Mouse (Mus musculus): ENCODE measurements around the gene H2-D1.

H2-D1 gene

DNA sequence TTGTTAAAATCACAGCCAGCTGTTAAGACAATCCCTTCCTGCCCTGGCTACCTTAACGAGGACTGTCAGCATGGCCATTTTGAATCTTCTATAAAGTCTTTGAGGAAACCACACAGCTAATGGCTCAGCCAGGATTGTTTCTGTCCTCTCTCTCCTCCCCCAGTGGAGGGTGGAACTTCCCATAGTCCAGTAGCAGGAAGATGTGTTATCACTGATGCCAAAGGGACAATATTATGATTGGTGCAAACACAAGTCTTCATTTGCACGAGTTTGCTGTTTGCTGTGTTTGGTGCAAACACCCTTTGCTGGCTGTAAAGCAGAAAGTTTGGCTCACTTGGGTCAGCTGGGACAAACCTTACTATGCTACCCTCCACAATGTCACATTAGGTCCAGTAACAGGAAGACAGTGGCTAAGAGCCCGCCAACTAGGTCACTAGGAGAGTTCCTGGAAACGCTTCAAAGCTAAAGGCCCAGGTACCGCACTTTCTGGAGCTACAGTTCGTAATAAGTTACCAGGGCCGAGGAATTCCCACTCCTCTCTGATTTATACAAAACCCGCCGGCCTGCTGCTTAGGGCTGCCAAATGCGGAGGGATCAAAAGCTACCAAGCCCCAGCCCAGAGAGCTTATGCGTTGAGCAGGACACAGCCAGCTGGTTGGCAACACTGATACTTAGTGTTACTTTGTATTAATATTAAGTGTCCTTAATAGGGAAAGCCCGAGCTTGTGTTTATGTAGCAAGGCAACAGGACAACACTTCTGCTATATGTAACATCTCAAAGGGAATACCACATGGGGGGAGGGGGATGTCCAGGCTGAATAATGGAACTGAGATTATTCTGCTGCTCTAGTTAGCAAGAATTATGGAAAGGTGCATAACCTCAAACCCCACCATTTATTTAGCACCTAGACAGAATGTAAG lies 21.9 kb upstream of the H2-D1 start:
- no peak for DNase-seq (ENCODE audit: low spot score in 2 of 2)

DNA sequence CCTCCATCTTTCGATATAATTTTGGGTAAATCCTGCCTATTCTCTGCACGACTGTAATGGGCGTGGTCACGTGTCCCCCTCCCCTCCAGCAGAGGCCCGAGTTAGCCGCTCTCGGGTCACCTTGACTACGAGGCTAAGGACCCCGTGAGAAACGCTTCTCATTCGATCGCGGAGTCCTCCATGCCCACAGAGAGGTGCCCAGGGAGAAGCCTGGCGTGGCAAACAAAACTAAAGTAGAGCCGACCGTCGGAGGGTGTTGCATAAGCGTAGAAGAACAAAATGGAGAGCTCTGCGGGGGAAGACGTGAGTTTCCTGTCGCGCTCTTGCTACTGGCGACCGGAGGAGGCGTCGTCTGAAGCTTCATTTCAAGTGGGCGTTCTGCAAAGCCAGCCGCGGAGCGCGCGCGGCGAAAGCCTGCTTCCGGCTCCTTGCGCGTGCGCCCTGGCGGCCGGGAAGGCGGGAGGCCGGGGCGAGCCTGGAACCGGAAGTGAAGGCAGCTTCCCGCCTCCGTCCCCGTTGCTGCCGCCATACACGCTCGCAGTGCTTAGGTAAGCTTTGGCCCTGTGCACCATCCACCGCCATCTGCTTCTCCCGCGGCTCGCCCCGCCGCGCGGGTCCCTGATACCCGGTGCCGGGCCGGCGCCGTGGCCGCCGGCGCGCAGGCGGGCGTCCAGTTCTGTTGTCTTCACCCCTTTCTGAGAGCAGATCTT lies 21.1 kb upstream of the H2-D1 start, which contains the start of gene Ddx39b:
TSS of gene Ddx39b (plus strand) at position 442 of the 710 bp plus-strand sequence.
- peak; percentile 95 to 97 for DNase-seq (ENCODE audit: low spot score in 2 of 2)

DNA sequence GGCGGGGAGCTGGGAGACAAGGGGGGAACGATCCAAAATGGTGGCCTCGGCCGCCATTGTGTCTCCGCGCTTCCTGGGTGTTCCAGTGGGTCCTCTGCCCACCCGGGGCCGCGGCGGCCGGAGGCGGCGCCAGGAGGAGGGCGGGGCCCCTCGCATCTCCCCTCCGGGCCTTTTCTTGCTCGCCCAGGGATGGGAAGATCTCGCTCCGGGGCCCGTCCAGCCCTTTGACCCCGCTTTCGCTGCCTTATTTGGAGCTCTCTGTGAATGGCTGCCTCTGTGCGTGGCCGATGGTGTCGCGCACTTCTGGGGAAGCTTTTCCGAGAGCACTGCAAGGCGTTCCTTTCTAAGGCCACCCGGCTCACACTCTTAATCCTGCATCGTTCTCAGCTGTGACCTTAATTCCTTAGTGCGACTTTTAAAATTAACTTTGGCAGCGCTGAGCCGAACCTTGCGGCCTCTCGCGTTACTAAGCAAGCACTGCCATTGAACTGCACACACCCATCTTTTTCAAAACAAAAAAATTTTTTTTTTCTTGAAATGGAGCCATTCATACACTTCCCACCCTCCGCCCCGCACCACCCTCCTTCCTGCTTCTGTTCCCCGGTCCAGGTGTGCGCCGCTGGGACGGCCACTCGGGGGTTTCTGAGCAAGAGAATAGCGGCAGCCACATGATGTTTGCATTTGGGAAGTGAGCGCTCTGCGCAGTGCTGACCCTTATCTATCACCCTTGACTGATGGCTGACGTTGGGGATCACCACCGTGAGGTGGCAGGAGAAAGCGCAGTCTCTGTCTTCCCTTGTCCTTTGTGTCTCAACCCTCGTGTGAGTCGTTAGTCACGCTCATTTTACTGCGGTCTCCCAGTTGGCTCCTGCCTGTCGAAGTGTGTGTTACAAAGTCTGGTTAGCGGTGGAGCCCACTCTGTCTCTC lies 20.3 kb upstream of the H2-D1 start:
- peak in 1 of 2 experiments; percentile 41 for DNase-seq (ENCODE audit: low spot score in 2 of 2)

DNA sequence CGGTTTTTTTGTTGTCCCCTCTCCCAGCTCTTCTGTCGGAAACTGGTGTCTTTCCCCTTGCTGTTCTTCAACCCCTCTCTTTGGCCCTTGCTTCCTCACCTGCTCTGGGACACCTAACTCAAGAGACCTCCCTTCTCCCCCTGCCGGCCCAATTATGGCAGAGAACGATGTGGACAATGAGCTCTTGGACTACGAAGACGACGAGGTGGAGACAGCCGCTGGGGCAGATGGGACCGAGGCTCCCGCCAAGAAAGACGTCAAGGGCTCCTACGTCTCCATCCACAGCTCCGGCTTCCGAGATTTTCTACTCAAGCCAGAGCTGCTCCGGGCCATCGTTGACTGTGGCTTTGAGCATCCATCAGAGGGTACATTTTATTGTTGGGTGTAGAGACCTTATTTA lies 19.4 kb upstream of the H2-D1 start:
- DNase-seq (ENCODE audit: low spot score in 2 of 2), result peak in 1 of 2 experiments; percentile 60

DNA sequence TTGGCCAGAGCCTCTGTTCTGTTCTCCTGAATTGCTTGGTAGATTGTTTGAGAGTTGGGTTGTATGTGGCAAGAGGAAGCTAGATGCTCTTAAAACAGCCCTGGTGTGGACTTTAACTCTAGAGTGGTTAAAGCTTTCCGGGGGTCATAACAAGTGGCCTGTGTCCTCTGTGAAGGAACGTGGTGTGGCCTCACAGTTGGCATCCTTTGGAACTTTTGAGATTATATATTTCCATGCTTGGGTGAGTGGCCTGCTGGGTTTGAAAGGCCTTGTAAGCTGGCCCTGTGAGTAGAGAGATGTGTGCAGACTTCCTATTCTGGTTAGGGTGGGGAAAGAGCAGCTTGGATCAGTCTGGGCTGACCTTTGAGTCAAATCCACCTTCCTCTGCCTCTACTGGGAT lies 17.5 kb upstream of the H2-D1 start:
- DNase-seq (ENCODE audit: low spot score in 2 of 2), result no peak

DNA sequence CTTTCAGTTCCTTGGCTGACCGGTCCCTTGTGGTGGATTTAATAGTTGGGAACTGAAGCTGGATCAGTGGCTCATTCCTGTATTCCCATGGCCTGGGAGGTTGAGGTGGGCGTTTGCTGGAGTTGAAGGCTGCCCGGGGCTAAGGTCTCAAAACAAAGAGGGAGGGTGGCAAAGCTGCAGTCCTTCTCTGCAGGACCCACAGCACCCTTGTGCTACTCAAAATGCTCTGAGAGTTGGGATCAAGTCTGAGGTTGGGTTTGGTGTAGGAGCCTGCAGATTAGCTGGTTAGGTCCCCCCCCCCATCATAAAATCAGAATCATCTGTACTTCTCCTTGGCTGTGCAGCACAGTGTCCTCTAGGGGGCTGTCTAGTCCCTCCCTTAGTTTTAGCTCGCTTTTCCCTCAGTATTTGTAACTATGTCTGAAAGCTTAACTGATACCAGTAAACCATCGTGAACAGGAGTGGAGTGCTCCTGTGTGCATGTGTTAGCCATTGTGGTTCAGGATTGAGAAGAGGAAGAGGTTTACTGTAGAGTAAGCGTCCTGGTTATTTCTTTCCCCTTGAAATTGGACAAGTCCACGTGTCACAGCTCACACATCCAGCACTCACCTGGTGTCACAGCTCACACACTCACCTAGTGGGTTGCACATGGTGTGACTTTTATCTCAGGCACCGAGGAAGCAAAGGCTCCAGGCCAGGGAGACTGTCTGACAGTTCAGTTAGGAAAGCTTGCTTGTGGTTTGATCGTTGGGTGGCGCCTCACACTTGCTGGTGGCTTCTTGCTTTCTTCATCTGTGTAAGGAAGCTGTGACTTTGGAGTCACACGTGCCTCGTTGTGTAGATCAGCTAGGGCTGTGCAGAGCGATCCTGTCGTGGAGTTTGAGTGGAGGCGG lies 16.6 kb upstream of the H2-D1 start:
- DNase-seq (ENCODE audit: low spot score in 2 of 2), result no peak

DNA sequence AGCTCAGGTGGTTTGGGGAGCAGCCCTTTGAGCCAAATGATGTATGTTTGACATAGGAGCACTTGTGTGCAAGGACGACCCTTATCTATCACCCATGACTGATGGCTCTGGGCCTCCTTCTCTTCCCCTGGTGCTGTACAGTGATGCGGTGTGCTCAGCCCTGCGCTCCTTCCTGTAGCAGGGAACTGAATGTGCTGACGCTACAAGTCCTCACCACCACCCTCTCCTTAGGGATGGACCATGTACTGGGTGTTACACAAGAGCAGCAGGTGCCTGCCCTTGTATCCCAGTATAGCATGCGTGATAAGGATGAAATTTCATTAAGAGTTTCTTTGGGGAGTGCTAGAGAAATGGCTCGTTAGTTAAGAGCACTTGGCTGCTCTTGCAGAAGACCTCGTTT lies 15.4 kb upstream of the H2-D1 start:
- no peak for DNase-seq (ENCODE audit: low spot score in 2 of 2)

DNA sequence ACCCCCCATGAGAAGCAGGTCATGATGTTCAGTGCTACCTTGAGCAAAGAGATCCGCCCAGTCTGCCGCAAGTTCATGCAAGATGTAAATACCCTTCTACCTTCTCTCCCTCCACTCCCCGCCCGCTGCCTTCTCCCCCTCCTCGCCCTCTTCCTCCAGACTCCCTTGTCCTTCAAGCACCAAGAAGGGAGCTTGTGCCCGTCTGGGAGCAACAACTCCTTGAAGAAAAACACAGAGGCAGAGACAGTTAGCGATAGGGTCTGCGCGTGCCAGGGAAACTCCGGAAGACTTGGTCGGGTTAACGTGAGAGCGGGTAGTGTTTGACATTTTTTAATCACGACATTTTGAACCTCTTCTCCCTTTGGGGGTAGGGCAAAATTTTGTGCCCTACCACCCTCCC lies 13.5 kb upstream of the H2-D1 start:
- DNase-seq (ENCODE audit: low spot score in 2 of 2), result no peak

DNA sequence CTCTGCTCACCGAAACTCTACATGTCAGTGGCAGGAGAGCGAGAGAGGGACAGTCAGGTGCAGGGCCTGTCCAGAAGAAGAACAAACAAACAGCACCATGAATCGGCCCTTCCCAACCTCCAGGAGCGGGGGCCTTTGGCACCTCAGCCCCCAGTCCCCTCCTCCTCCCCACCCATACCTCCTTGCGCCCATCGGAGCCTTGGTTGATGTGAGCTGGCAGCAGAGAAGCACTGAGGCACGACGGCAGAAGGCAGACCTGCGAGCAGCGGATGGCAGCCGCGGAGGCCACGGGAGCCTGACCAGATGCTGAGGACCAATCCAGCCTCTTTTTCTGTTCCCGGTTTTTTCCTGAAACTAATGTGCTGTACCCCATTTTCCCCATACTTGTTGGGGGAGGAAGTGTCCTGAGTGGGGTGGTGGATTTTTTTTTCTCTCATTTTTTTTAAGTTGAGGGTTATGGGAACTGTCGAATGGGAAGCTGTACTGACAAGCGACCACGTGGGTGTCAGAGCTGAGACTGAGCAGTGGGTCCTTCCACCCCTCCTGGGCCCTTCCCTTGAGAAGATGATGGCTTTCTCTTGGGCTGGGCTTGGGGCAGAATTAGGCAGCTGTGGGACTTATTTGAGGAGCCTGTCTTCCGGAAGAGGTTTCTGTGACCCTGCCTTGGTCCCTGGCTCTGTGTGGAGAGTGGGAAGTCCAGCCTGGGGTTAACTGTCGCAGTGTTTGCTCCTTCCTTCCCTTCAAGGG lies 12.9 kb upstream of the H2-D1 start:
- DNase-seq (ENCODE audit: low spot score in 2 of 2), result no peak

DNA sequence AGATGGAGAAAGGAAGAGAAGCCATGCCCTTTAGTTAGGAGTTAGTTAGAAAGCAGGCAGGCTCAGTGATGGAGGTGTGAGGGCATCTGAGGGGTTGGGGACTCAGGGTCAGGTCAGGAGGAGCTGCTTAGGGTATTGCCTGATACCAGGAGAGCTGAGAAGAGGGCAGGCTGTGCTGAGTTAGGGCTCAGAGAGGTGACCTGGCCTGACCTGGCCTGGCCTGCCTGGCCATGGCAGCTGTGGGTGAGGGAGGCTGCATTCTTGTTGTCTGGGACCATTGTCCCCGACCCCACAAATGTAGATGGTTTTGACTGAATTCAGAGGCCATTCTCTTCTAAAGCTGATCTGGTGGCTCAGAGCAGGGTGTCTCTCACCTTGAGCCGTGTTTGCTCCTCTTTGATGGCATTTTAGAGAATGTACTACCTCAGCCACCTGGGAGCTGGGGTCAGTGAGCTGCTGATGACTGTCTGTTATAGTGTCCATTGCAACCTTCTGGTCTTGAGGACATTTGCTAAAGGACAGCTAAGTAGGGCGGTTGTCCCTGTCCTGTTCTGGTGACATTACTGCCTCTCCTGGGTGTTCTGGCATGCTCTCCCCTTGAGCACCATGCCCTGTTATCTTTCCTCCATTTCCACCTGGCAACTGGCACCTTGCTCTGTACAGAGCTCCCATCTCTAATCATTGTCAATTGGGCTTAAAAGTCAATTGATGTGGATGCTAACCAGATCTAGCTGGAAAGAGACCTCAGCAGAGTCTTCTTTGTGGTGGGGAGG lies 12.0 kb upstream of the H2-D1 start:
- no peak for DNase-seq (ENCODE audit: low spot score in 2 of 2)

DNA sequence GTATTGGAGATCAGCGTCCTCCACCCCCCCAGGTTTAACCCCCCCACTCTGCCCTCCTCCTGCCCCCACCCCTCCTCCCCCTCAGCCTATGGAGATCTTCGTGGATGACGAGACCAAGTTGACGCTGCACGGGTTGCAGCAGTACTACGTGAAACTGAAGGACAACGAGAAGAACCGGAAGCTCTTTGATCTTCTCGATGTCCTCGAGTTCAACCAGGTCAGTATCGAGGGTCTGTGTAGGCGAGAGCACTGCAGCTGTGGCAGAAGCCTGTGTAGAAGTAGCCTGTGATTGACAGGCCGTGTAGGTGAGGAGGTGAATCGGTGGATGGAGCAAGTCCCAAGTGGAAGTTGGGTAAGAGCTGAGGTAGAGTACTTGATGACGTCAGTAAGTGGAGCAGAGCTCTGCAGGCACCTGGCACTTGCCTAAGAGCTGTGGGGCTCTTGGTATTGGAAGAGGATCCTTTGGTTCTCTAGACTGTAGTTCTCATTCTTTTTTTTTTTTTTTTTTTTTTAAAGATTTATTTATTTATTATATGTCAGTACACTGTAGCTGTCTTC lies 11.3 kb upstream of the H2-D1 start:
- no peak for DNase-seq (ENCODE audit: low spot score in 2 of 2)

DNA sequence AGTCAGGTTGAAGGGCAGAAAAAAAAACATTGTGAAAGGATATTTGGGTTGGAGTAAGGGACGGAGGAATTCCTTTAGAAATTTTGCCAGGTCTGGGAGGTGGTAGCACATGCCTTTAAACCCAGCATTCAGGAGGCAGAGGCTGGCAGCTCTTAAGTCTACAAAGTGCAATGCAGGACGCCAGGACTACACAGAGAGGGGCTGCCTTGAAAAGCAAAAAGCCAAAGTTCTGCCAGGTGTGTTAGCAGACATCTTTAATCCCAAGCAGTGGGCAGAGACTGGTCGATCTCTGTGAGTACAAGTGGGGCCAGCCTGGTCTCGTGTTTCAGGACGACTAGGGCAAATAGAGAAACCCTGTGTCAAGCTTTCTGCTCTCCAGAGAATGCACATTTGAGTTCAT lies 10.5 kb upstream of the H2-D1 start:
- DNase-seq (ENCODE audit: low spot score in 2 of 2), result no peak

DNA sequence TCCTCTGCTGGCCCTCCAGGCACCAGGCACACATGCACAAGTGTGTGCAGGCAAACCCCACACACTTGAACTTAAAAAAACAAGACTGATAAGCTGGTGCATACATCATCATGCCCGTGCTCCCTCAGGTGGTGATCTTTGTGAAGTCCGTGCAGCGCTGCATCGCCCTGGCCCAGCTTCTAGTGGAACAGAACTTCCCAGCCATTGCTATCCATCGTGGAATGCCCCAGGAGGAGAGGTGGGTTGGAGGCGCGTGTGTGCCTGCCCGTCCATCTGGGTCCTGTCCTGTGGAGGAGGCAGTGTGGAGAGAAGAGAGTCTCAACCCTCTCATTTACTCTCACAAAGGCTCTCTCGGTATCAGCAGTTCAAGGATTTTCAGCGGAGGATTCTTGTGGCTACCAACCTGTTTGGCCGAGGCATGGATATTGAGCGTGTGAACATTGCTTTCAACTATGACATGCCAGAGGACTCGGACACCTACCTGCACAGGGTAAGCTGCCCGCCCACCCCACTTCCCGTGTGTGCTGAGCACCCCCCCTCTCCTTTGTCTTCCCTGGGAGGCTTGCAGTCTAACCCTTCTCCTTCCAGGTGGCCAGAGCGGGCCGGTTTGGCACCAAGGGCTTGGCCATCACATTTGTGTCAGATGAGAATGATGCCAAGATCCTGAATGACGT lies 9.8 kb upstream of the H2-D1 start:
- DNase-seq (ENCODE audit: low spot score in 2 of 2), result no peak

DNA sequence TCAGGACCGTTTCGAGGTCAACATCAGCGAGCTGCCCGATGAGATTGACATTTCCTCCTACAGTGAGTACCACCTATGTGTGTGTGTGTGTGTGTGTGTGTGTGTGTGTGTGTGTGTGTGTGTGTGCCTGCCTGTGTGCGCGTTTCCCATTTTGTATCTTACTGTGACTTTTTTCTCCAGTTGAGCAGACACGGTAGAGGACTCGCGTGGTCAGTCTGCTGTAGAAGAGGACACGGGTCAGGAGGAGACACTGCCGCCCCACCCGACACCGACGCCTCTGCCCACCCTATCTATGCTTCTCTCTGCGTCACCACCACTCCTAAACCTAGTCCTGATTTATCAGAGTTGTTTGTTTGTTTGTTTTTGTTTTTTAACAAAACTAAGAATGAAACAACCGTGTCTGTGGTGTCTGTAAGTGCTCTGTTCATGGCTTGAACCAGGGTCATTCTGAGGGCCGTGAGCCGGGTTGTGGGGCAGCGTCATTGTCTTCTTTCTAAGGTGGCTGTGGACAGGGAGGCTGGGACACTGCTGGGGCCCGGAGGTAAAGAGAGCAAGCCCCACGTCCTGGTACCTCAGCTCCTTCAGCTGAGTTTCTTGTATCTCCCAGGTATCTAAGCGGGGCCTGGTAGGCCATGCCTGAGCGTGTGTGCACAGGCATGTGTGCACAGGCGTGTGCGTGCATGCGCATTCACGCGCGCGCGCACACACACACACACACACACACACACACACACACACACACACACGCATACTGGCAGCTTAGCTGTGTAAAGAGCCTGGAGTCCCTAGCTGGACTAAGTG lies 9.0 kb upstream of the H2-D1 start:
- DNase-seq (ENCODE audit: low spot score in 2 of 2), result no peak

DNA sequence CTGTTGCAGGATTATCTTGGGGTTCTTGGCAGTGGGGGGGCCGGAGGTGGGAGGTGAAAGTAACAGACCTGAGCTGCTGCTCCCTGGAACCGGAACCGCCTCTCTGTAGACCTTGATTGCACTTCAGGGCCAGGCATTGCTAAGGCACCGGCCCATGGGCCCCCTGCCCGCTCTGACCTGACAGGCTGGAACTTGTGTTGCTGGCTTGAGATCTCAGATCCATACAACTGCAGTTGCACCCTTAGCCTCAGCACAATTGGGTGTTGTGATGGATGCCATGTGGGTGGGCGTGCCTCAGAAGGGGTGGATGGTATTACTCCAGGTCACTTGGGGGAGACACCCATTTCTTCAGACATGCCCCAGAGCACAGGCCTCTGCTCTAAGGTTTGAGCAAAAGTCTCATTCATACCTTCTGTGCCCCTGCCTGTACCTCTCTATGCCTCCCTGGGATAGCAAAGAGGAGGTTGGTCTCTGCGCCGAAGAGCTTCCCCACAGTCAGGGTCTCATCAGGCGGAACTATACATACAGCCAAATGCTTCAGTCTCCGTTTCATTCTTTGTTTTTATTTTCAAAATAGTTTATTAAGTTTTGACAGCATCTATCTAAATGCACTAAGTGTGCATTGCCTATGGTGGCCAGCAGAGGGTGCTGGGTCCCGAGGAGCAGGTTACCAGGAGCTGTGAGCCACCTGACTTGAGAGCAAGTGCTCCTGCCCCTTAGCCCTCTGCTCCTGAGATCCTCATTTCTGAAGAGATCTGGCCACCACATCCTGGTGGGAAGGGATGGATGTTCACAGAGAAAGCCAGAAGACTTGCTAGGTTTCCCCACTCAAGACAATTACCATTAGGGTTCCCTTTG lies 8.1 kb upstream of the H2-D1 start:
- DNase-seq (ENCODE audit: low spot score in 2 of 2), result peak in 1 of 2 experiments; percentile 32

DNA sequence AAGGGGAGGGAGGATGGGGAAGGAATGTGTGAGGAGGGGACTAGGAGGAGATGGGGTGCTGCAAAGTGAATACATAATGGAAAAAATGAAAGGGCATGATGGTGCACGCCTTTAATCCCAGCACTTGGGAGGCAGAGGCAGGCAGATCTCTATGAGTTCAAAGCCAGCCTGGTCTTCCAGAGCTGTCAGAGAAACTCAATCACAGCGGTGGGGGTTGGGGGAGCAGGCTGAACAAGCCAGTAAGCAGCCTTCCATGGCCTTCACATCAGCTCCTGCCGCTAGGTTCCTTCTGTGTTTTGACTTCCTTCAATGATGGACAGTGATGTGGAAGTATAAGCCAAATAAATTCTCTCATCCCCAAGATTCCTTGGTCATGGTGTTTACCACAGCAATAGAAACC lies 7.2 kb upstream of the H2-D1 start:
- DNase-seq (ENCODE audit: low spot score in 2 of 2), result no peak

DNA sequence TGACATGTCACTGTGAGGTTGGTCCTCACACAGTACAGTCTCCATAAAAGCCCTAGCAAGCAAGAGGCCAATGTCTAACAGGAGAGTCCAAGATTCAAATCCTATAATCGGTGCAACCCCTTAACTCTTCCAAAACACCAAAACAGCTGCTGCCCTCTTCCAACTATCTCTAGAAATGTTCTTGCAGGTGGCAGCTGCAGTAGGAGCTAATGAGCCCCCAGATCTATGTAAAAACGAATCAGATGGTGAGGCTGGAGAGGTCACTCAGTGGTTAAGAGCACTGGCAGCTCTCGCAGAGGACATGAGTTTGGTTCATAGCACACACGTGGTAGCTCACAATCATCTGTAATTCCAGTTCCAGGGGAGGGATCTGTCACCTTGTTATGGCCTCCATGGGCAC lies 6.8 kb upstream of the H2-D1 start:
- no peak for DNase-seq (ENCODE audit: low spot score in 2 of 2)

Measured in urinary bladder, postnatal 4 days (tissue).